Mouse (Mus musculus) myocyte (in vitro differentiated cells): ENCODE results near the gene Gm20379.

Experiments
- CEBPB ChIP-seq: IDR thresholded peaks from 2 replicates; pipeline ENCODE4 v1.6.1; 2011; ENCODE audit warnings: mild to moderate bottlenecking, moderate library complexity; ENCODE audit not compliant: poor library complexity, insufficient read depth, severe bottlenecking
- E2F4 ChIP-seq: IDR thresholded peaks from one replicate; pipeline ENCODE4 v1.6.1; 2011; ENCODE audit warnings: mild to moderate bottlenecking, control low read depth, moderate library complexity; ENCODE audit not compliant: insufficient read depth
- MAX ChIP-seq: IDR thresholded peaks from one replicate; pipeline ENCODE4 v1.6.1; 2011; ENCODE audit warnings: low read depth, mild to moderate bottlenecking, control low read depth
- MYOD1 ChIP-seq, 3 experiments: IDR thresholded peaks; one replicate each; pipeline ENCODE4 v1.6.1; 2011; ENCODE audit warnings: control low read depth in 2 of 3, low read depth in 2 of 3, mild to moderate bottlenecking in 2 of 3, moderate library complexity in 1 of 3; ENCODE audit not compliant: insufficient read length in 2 of 3, control insufficient read depth in 1 of 3
- MYOG ChIP-seq, 3 experiments: IDR thresholded peaks; one replicate each; pipeline ENCODE4 v1.6.1; 2011; ENCODE audit warnings: control low read depth in 2 of 3, low read depth in 2 of 3, mild to moderate bottlenecking in 2 of 3; ENCODE audit not compliant: insufficient read length in 2 of 3, control insufficient read depth in 1 of 3, insufficient read depth in 1 of 3
- POLR2A ChIP-seq: IDR thresholded peaks from one replicate; pipeline ENCODE4 v1.6.1; 2011; ENCODE audit warnings: low read depth, mild to moderate bottlenecking, control low read depth, moderate library complexity; ENCODE audit not compliant: insufficient read length
- POLR2AphosphoS2 ChIP-seq: IDR thresholded peaks from one replicate; pipeline ENCODE4 v1.6.1; 2011; ENCODE audit warnings: low read depth, control low read depth; ENCODE audit not compliant: insufficient read length
- REST ChIP-seq: IDR thresholded peaks from one replicate; pipeline ENCODE4 v1.6.1; 2011; ENCODE audit warnings: mild to moderate bottlenecking, control low read depth, moderate library complexity; ENCODE audit not compliant: insufficient read depth, insufficient read length
- SRF ChIP-seq: IDR thresholded peaks from one replicate; pipeline ENCODE4 v1.6.1; 2011; ENCODE audit warnings: low read depth; ENCODE audit not compliant: control insufficient read depth, insufficient read length
- TCF12 ChIP-seq: IDR thresholded peaks from one replicate; pipeline ENCODE4 v1.6.1; 2011; ENCODE audit warnings: mild to moderate bottlenecking, control low read depth; ENCODE audit not compliant: poor library complexity, insufficient read depth, severe bottlenecking
- TCF3 ChIP-seq: IDR thresholded peaks from one replicate; pipeline ENCODE4 v1.6.1; 2011; ENCODE audit warnings: low read depth, control low read depth; ENCODE audit not compliant: insufficient read length
- USF1 ChIP-seq: IDR thresholded peaks from one replicate; pipeline ENCODE4 v1.6.1; 2011; ENCODE audit warnings: low read depth, mild to moderate bottlenecking, control low read depth, moderate library complexity

GRCm38 (mm10) chr13:92263566-92263965 lies 42.2 kb upstream of the Gm20379 start:
- no peak for TF ChIP-seq POLR2A
- no peak for TF ChIP-seq CEBPB
- TF ChIP-seq POLR2AphosphoS2, result no peak
- no peak for TF ChIP-seq MAX
- no peak for TF ChIP-seq E2F4
- TF ChIP-seq REST, result no peak
- no peak for TF ChIP-seq USF1
- no peak for TF ChIP-seq MYOD1 (IDR thresholded peaks at IDR 0.05; ENCODE audit: control insufficient read depth in 1 of 3, insufficient read length in 2 of 3, low read depth in 2 of 3)
- TF ChIP-seq TCF12, result no peak
- no peak for TF ChIP-seq TCF3
- no peak for TF ChIP-seq SRF
- no peak for TF ChIP-seq MYOG (IDR thresholded peaks at IDR 0.05; ENCODE audit: control insufficient read depth in 1 of 3, insufficient read depth in 1 of 3, insufficient read length in 2 of 3, low read depth in 2 of 3)
